Mouse (Mus musculus): ENCODE measurements at regions not wholly inside any gene's neighbourhood (a gene's known extent, or its start where the extent isn't known, plus 50 kb on each side); places are given as distances from the start of the nearest gene placed in this dataset.
A peak's percentile ranks its signal among the peaks of the same experiment; 100 is the strongest.

DNA sequence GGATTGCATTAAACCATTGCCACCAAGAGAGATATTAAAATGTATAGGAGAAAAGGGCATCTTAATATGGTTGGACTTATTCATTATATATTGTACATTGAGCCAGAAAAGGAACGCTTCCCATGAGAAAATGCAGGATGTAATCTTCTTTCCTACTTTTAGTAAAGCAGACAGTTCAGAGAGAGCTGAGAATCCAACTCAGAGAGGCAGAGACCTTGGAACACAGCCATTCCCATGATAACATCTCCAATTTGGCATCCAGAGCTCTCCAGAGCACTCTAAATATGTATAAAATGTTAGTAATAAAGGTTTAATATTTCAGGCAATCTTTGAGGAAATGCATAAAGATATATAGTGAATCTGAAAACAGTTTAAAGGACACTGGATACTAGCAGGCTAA is 199.3 kb upstream of the Asb5 start:
- no peak for DNase-seq (ENCODE audit: low read depth, low spot score)

DNA sequence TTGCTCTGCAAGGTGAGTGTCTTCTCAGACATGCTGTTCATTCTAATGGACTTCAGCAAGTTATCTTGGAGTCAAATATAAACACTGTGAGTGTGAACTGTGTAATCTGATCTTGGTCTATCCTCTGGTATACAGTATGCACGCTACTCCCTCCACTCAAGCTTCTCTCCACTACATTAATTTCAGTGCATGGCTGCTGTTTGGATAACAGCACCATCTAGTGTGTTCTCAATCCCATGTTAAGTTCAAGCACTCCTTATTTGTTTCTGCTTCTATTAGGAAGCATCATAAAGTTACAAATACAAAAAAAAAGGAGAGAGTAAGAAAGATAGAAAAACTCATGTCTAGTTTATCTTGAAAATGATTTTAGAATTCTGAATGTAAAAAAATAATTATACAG is 197.5 kb upstream of the Asb5 start:
- DNase-seq (ENCODE audit: low read depth, low spot score) = peak; percentile 11

DNA sequence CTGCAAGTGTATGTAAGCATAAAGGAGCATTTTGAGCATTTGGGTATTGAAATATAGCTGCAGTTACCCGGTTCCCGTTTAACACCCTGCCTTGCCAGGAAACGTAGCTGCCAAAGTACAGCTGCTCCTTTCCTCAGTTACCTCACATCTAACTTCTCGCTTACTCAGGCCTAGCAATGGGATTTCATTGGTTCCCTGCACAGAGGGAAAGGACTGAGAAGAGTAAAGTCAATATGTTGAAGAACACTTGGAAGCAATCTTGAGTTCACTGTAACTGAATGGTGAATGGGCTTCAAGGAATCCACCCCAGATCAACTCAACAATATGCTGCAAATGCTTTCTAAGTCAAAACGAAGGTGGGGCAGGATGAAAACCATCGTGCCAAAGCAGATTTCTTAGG is 178.3 kb upstream of the Asb5 start:
- DNase-seq (ENCODE audit: low read depth, low spot score) = peak; percentile 16

DNA sequence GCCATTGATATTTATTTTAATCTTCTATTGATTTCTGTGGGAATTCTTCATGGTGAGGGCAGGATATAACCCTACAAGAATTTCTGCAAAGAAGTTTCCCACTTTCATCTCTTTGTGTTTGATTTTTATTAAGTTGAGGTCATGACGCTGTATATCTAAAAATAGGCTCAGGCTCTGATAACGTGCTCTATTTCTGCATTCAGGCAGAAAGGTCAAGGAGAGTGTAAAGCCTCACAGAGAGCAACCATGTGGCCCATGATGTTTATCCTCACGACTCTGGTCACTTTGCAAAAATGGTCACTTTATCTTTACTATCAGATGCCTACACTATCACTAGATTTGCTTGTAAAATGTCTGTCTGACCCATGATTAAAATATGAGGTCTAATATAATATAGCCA is 167.7 kb upstream of the Asb5 start:
- DNase-seq (ENCODE audit: low read depth, low spot score) = no peak

DNA sequence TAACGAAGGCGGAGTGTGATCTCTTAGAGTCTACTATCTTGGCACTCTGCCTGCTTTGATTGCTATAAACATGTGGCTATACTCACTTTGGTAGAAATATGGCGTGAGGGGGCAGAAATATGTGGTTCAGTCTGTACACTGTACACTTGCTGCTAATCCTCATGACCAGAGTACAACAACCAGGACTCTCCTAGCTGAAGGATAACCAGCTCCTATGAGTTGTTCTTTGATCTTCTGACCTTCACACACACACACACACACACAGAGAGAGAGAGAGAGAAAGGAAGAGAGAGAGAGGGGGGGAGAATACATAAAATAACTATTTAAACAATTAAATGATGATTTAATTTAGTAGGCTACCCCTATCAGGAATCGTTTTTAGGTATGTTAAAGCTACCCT is 158.9 kb upstream of the Asb5 start:
- no peak for DNase-seq (ENCODE audit: low read depth, low spot score)

DNA sequence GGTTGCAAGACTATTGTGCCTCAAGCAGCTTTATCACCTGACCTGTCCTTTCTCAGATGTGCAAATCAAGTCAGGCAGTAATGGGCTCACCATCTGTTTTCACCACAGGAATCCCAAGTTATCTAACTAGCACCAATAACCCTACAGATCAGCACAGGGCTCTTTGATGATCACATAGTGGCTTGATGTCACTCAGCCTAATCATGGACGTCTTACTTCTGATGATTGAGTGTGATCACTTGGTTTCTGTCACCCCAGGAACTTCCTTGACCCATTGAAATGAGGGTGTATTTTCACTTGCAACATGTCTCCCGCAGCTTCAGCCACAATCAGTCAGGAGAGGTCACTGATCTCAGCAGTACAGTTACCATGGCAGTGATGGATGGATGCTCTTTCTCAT is 158.3 kb upstream of the Asb5 start:
- no peak for DNase-seq (ENCODE audit: low read depth, low spot score)

DNA sequence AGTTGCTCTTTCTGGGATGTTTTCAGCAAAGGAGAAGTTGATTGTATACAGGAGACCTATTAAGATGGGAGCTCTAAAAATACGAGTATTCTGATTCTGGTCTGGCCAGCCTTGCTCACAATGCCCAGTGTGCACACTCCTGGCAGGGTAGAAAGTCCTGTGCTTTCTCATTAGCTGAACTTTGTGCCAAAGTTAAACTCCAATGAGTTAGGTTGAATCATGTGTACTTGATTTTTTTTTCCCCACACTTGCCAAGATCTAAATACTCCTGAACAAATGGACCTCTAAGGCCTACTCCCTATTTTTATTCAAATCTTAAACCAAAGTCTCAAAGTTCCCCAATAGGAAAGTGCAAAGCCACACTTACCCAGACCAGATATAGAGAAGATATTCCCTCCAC is 156.5 kb upstream of the Asb5 start:
- no peak for DNase-seq (ENCODE audit: low read depth, low spot score)

DNA sequence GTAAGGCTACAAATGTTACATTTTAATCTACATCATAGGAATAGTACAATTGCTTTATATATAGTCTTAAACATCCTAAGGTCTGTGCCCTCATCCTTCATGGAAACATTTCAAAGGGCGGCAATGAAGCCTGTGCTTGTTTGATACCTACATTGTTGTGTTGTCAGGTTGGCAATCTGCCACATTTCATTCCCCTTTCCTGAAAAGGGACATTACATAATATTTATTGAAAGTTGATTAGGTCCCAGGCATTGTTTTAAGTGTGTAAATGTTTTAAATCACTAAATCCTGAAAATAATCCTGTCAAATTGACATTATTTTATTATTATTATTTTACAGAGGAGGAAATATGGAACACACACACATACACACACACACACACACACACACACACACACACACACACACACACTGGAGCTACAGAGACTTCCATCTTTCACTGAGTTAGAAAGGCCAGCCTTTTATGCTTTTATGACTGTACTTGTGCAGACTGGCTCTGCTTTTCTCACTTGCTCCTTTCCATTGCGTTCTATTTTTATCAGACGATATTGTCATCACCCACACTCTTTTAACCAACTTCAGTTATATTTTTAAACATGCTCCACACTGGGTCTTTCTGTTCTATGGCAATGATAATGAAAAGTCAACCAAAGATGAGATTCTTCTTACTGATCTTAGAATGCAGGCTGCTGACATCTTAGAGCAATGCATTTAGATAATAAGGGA is 153.8 kb upstream of the Asb5 start:
- peak; percentile 51 for DNase-seq (ENCODE audit: low read depth, low spot score)

DNA sequence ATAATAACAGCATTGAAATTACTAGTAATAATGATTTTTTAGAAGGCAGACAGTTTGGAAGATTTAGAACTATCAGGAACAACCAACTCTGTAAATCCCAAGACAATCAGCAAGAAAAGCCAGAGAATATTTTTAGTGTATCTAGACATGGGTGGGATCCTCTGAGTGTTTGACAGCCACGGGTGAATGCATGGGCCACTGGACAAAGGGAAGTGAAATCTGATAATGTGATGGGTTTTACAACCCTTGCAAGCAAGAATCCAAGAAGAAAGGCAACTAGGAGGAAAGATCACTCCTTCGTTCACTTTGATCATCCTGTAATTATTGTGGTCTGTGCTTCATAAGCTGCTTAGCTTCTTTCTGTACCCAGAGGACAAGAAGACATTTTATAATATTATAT is 149.2 kb upstream of the Asb5 start:
- no peak for DNase-seq (ENCODE audit: low read depth, low spot score)

DNA sequence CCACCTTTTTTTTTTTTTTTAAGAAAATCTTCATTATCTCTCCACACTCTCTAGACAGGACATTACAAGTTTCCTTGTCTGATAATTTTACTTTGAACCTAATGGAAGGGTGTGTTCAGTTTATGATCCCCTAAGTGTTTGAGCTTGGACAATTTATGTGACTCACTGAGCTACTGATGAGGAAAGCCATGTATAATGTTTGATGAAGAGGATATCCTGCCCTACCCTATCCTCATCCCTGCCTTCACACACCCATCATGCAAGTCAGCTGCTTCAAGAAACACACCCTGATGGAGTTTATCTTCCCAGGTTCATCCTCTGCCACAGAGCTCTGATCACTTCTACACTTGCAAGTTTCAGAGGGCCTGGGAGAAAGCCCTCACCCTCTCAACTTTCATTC is 136.5 kb upstream of the Asb5 start:
- DNase-seq (ENCODE audit: low read depth, low spot score) = no peak

DNA sequence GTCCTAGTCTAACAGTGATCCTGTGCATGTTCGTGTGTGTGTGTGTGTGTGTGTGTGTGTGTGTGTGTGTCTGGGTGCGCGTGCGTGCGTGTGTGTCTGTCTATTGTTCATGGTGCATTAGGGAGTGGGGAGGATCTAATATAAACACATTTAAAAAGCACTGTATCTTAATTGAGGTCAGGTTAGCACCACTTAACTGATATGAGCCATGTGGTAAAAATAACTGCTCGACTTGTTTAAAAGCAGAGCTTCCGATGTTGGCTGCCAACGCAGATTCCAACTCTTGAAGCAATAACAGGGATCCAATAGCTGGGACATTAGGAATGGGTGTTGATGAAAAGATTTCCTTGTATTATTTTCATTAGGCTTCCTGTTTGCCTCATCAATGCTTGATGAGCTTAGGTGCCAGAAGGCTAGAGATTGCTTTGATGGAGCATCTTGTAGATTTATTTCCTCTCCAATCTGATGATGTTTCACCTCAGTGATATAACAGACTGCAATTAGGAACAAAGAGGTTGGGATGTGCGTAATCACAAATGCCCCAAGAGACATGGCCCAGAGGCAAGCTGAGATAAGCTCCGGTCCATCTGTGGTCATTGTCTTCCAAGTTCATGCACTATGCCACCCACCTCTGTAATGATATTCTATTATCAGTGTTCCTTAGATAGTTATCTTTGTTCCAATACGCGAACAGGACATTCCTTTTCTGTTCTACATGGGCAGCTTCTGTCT is 135.7 kb upstream of the Asb5 start:
- DNase-seq (ENCODE audit: low read depth, low spot score) = no peak

DNA sequence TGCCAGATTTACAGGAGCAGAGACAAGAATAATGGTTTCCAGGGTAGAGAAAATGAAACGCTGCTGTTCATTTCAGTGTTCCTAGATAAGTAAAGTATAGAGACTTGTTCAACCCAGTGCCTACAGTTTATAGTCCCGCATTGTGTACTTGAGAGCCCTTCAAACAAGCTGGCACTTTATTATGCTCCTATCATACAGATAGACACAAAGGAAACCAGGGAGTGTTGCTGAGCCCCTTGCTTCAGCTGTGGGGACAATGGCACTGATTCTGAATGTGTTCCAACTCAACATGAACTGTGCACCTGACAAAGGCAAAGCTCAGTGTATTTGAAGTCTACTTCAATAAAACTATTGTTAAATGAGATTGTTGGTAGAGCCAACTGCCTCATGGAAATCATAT is 123.7 kb upstream of the Asb5 start:
- no peak for DNase-seq (ENCODE audit: low read depth, low spot score)

DNA sequence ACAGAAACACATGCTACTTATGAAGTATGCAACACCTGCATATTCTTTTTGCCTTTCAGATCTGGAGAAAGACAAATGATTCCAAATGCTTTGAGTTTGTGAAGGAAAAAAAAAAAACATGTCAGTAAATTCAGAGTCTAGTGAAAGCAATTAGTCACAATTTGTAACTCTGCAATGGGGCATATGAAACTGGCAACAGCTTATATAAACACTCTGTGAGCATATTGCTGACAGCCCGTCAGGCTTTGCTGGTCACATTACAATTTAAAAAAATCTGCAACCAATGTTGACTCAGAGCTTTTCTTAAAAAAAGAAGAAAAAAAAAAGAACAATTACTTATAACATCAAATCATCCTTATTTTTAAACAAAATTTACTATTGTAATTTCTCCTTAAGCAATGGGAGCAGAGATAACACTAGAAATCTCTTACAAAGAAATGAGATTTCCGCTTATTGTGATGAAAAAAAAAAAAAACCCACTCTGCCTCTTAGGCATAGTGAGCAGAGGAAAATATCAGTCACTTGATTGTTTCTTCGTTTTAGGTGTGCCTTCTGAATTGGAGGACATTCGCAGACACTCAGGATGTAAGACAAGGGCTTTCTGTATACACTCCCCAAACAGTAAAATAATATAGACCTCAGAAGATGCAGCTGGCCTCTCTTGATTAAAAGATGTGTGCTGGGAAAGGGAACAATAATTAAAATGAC is 115.1 kb upstream of the Asb5 start:
- DNase-seq (ENCODE audit: low read depth, low spot score) = peak; percentile 17

DNA sequence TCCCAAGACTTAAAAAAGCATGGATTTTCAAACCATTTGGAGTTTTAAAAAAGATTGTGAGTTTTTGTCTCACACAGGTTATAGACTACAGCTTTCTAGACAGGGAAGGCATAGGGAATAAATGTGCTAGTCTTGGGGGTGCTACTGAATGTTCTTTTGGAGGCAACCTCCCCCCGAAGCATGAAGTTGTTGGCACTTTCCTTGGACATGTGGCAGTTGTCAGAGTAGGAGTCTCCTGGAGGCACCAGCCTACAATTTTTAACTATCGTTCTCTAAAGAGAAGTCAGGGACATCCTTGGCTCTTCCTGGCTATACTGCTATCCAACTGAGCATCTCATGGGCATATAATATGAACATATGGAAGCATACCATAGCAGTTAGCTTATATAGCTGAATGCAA is 112.7 kb upstream of the Asb5 start:
- DNase-seq (ENCODE audit: low read depth, low spot score) = peak; percentile 49

DNA sequence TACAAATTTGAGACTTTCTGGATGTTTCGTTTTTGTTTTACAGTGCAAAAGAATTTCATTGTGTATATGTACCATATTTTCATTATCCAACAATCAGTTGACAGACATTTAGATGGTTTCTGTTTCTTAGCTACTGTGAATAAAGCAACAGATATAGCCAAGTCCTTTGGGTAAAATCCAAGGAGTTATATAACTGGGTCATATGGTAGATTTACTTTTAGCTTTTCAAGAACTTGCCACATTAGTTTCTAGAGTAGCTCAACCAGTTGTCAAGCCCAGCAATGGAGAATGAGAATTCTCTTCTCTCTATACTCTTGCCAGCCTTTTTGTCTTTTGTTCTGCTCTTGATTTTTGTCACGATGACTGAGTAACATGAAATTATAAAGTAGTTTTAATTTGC is 111.3 kb upstream of the Asb5 start:
- DNase-seq (ENCODE audit: low read depth, low spot score) = peak; percentile 48

DNA sequence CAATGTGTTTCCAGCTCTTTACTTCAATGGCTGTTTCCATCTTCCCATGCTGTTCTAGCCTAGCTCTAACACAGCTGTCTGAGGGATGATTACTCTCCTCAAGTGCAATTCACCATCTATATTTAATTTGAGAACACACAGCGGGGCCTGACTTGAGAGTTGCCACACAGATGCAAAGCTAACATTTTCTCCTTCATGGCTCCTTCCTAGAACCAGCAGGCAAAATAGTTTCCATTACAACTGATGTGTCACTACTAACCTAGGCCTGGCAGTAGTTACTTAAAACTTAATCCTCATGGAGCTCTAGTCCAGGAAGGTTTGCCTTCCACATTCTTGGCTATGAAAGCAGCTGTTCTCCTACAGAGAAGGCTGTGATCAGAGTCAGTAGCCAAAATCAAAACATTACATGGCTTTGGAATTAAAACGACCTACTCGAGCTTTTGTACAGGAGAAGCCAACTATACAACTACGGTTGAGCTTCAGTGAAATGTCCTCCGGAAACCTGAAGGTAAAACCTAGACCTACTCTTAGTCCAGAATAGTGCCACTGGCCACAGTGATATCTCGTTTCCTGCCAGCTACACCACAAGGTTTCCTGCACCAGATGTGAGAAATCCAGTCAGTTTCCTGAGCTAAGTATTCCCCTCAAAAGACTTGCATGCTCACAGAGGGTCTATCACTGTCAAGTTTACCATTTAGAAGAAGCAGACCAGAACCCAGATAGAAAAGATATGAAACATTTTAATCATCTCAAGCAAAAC is 108.9 kb upstream of the Asb5 start:
- DNase-seq (ENCODE audit: low read depth, low spot score) = peak; percentile 44

DNA sequence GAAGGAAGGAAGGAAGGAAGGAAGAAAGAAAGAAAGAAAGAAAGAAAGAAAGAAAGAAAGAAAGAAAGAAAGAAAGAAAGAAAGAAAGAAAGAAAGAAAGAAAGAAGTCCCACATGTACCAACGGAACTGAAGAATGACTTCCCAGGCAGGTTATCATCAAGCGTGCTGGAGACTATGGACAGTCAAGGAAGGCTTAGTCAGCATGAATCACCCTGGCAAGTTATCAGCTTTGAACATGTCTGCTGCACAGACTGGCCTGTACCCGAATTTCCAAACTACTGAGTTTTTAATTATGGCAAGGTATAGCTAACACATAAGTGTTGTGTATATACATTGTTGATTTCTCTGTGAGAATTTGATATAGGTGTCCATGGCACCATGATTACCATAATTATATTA is 104.3 kb upstream of the Asb5 start:
- no peak for DNase-seq (ENCODE audit: low read depth, low spot score)

DNA sequence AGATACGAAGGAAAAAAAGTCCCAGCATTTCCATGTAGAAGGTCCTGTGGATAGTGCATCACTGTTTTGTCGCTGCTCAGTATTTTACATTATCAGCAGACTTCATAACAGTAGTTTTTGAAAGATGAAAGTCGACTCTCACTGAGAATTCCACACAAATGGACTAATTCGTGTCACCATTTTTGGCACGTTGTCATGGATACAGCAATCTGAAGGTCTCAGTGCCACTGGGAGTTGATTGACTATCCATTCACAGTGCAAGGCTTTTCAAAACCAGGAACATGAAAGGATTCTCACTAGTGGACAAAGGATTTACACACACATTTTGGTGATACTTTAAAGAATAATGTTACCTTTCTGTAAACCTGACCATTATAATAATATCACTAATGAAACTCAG is 93.7 kb upstream of the Asb5 start:
- DNase-seq (ENCODE audit: low read depth, low spot score) = peak; percentile 15

DNA sequence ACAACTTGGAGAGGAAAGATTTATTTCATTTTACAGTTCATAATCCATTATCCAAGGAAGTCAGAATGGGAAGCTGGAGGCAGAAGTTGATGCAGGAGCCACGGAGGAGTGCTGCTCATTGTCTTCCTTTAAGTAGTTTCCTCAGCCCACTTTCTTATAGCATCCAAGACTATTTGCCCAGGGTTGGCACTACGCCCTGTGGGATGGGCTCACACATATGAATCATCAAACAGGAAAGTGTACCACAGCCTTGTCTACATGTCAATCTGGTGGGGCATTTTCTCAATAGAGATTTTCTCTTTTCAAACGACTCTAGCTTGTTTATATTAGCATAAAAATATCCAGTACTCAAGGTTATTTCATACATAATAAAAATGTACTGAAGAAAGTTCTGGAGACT is 88.2 kb upstream of the Asb5 start:
- DNase-seq (ENCODE audit: low read depth, low spot score) = no peak

DNA sequence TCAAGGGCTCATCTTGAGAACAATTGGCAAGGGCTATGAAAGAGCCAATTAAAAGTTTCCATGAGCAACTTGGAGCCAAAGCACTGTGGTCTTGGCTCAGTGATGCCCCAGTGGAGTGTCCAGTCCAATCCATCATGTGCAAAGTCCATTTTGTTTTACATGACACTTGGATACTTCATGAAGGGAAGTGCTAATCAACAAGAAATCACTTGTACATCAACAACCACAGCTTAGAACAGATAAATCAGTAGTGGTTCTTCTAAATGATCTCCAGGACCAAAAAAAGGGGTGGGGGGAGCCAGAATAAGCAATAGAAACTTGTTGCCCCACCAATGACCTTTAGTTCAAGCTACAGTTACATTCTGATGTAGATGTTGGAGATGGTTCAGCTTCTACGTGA is 87.0 kb upstream of the Asb5 start:
- DNase-seq (ENCODE audit: low read depth, low spot score) = no peak

DNA sequence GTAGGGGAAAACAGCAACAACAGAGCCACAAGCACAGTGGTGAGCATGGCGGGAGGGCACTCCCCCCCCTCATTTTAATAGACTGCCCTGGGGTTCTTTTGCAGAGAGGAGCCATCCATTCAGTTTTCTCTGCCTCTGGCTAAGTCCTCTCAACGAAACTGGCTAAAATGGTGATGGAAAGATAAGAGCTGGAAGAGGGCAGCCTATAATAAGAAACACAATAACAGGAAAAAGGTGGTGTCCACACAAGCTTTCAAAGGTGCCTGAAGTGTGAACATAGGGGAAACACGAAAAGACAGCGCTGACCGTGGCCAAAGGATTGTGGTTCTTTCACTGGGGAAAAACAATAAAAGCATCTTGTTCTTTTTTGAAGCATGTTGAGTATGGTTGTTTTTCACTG is 83.0 kb upstream of the Asb5 start:
- DNase-seq (ENCODE audit: low read depth, low spot score) = no peak

DNA sequence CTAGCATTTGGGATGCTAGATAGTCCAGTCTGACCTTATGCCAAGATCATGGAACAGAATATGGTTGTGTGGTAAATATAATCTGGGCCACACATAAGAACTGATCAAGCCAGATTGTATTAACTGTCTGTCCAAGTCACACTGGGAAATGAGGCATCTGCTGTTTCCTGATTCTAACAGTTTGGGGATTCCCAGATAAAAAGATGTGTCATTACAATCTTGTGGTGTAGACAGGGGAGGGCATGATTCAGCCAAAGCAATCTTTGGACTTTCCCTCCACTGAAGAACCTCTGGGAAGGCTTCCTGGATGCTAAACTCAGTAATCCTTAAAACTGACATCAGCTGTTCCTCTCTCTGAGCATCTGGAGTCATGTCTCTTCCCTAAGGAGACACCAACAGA is 79.6 kb upstream of the Asb5 start:
- DNase-seq (ENCODE audit: low read depth, low spot score) = no peak

Data from brain, adult 2 months (tissue).